Mouse (Mus musculus) cortical plate, adult 2 months (tissue): ENCODE results near the gene Setd2. TPM values are rescaled to one million over a fixed set of nuclear protein-coding genes. Genes with fewer than 3 reads are reported as not detected.
A peak's percentile ranks its signal among the peaks of the same experiment; 100 is the strongest.

Experiments used
- H3K27ac ChIP-seq: fragments of 200-500 bp; 2 replicates; pipeline ENCODE4 v1.5.1; 2012; ENCODE audit warnings: low read length, control low read depth, inconsistent platforms; ENCODE audit not compliant: insufficient read depth
- H3K4me1 ChIP-seq: fragments of 200-500 bp; 2 replicates; pipeline ENCODE4 v1.6.1; 2011; ENCODE audit warnings: low read length; ENCODE audit not compliant: control insufficient read depth, insufficient read depth
- H3K4me3 ChIP-seq: fragments of 200-500 bp; 2 replicates; pipeline ENCODE4 v1.5.1; 2011; ENCODE audit warnings: mild to moderate bottlenecking, low read length, control low read depth; ENCODE audit not compliant: insufficient read depth
- CTCF ChIP-seq: fragments of 200-500 bp; IDR thresholded peaks from 2 replicates; pipeline ENCODE4 v1.5.1; 2011; ENCODE audit warnings: mild to moderate bottlenecking, control low read depth, low read length; ENCODE audit not compliant: insufficient read depth; ENCODE audit errors: extremely low read depth
- POLR2A ChIP-seq: fragments of 200-500 bp; IDR thresholded peaks from 2 replicates; pipeline ENCODE4 v1.6.1; 2011; ENCODE audit warnings: mild to moderate bottlenecking, low read length, control low read depth; ENCODE audit not compliant: insufficient read depth; ENCODE audit errors: extremely low read depth
- polyA plus RNA-seq: library from polyadenylated mRNA; depleted of rRNA; stranded (reverse); fragments of >200 nt; gene quantifications from 2 replicates; pipeline ENCODE4 v1.2.3, GENCODE M21; 2012

Setd2 gene
- polyA plus RNA-seq, 1 experiment: 64.8 TPM

- Histone ChIP-seq H3K4me3 (no peak overlapping the region), H3K4me1 (no peaks in the 10 kb centered on the region), H3K27ac (no peak overlapping the region)
- TF ChIP-seq POLR2A: no peak
- no peak for TF ChIP-seq CTCF
These were observed 88.3 kb downstream of the Setd2 start for GRCm38 (mm10) chr9:110620685-110621084.

- Histone ChIP-seq H3K4me3 (no peak overlapping the region), H3K4me1 (no peaks in the 10 kb centered on the region), H3K27ac (no peak overlapping the region)
- TF ChIP-seq CTCF (no peak), POLR2A (no peak)
These were observed 90.3 kb downstream of the Setd2 start for GRCm38 (mm10) chr9:110622621-110623219.

DNA sequence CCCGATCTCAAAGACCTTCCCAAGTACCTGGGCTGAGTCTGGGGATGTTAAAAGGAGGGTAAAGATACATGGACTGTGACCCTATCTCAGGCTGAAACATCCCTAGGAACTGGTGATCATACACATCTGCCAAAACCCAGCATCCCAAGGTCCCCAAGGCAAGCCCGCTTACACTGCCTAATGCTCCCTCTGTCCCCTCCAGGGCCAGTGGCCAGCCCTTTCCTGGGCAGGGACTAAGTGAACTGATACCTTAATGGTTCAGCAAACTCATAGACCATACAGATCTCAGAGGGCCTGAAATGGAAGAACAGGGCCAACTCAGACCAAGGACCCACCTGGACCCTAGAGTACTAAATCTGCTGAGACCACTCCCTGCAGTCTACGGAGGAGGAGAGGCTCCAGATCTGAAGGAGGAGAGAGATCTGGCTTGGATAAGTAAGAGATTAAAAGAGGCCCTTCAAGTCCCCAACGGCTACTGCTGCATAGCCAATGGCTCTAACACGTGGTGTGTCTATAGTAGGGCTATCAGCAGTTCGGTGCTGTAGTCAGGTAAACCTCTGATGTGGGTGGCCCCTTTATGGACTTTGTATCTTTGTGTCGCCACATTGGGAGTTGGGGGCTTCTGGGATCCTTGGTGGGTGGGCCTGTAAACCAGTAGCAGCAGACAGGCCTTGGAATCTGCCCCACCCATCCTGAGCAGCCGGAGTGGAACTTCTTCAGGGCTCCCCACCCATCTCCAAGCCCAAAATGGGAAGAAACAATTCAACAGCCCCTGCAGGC is 91.2 kb downstream of the Setd2 start:
- H3K4me1 ChIP-seq: no peaks in the 10 kb centered on the region
- no peak overlapping the region for H3K27ac ChIP-seq
- 0 out of 2 replicates have a peak overlapping the region, but pooled peaks have one; percentile 40 for H3K4me3 ChIP-seq
- TF ChIP-seq POLR2A (no peak), CTCF (no peak)

DNA sequence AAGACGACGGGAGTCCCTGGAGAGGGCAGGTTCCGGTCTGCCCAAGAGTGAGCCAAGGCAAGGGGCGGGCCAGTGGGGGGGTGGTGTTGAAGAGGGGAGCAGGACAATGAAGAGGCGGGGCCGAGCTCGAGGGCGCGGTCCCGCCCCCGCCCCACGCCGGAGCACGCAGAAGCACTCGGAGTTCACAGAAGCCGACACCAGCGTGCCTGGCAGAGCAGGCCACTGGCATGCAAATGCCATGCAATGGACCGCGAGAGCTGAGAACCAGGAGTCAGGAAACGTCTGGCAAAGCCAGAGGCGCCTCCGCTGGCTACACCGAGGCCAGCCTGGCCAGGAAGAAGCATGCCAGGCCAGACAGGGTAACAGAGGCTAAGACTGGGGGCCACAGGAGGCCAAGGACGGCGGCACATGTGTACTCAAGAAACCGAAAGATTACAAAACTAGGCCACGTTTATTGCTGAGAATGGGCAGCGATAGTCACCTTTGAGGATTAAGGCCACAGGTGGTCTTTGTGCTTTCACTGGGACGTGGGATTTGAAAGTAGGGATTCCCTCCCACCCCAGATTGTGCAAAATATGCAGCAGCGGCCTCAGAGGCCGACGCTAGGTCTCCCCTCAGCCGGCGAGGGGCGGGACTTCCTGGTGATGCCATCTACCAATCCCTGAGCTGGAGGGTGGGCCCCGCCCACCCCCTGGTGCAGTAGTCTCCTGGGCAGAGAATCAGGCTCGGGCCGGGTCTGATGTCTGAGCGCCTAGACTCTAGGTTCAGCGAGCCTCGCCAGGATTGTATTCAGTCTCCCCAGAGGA is 92.2 kb downstream of the Setd2 start, which contains the start of gene Nradd:
Gene Nradd, minus strand, starts transcription at position 92 of the 806 bp plus-strand sequence.
- Histone ChIP-seq H3K4me1 (no peaks in the 10 kb centered on the region), H3K4me3 (peak within 1 kb of the TSS; percentile 40), H3K27ac (peak within 1 kb of the TSS; percentile 36; the same call in 1 of the 2 replicates)
- no peak for TF ChIP-seq CTCF
- TF ChIP-seq POLR2A: peak; percentile 71; the same call in 1 of the 2 replicates

- no peaks in the 10 kb centered on the region for H3K4me1 ChIP-seq
- H3K27ac ChIP-seq: no peak overlapping the region; the same call in 1 of the 2 replicates
- no peak for TF ChIP-seq POLR2A
- no peak for TF ChIP-seq CTCF
- H3K4me3 ChIP-seq: peak overlapping the region; percentile 40
These were observed 93.0 kb downstream of the Setd2 start for GRCm38 (mm10) chr9:110625350-110625908.

- no peak for TF ChIP-seq CTCF
- TF ChIP-seq POLR2A: no peak
- Histone ChIP-seq H3K27ac (no peak overlapping the region), H3K4me3 (no peak overlapping the region), H3K4me1 (no peaks in the 10 kb centered on the region)
These were observed 97.8 kb downstream of the Setd2 start for GRCm38 (mm10) chr9:110630171-110630570.

DNA sequence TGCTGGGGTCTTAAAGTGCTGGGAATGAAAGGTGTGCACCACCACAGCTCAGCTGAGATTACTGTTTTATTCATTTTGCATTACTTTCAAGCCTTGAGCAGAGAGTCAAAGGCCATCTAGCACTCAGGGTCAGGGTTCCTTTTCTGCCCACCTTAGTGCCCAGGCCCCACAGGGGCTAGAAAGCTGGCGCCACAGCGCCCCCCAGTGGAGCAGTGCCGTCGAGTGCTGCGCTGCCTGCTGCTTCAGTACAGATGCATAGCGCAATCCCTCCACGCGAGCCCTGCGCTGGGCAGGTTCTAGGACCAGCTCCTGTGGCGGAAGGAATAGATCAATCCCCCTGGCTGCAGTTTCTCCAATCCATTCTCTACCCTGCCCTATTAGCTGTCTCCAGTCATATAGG is 98.8 kb downstream of the Setd2 start:
- H3K4me3 ChIP-seq: no peak overlapping the region
- no peak overlapping the region for H3K27ac ChIP-seq
- TF ChIP-seq CTCF (peak; percentile 42), POLR2A (no peak)
- no peaks in the 10 kb centered on the region for H3K4me1 ChIP-seq

DNA sequence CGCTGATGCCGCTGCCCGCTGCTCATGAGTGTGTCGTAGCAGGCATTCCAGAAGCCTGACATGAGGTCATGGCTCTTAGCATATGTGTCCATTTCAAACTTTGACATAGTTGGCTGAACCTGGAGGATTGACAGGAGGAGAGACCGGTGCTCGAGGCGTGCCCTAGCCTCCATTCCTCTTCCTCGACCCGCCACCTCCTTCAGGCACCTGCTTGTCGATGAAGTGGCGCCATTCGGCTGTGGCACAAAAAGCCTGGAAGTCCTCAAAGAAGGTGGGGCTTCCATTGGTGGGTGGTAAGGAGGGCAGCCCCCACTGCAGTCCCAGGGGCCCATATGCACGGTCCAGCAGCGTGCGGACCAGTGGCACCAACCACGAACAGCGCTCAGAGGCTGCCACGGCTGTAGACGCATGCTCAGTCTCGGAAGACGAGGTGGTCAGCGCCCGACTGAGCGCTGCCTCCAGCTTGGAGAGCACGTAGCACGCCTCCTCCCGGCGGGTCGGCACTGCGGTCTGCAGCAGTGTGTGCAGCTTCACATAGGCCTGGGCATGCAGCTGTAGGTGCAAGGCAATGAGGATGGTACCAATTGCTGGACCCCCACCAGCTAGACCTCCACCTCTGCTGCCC is 99.4 kb downstream of the Setd2 start:
- H3K4me3 ChIP-seq: no peak overlapping the region
- H3K4me1 ChIP-seq: no peaks in the 10 kb centered on the region
- TF ChIP-seq POLR2A (no peak), CTCF (no peak)
- H3K27ac ChIP-seq: no peak overlapping the region

GRCm38 (mm10) chr9:110632671-110633070 is 100.3 kb downstream of the Setd2 start:
- H3K27ac ChIP-seq: no peak overlapping the region
- TF ChIP-seq CTCF (no peak), POLR2A (no peak)
- H3K4me1 ChIP-seq: no peaks in the 10 kb centered on the region
- no peak overlapping the region for H3K4me3 ChIP-seq
